Mouse (Mus musculus): ENCODE measurements around the gene Arhgap15.

- TF ChIP-seq CTCF (IDR thresholded peaks at IDR 0.05; ENCODE audit: extremely low read depth, insufficient read length, insufficient replicate concordance, low read depth, low read length): no peak
- TF ChIP-seq POLR2A (IDR thresholded peaks at IDR 0.05; ENCODE audit: low read depth, low read length): no peak
Measured at GRCm38 (mm10) chr2:43764456-43764855, 15.8 kb downstream of the Arhgap15 start.

Data from small intestine, adult 2 months (tissue).